Mouse (Mus musculus) C2C12 (cell line): ENCODE results near the gene Atxn1.

Experiments used
- CEBPB ChIP-seq: IDR thresholded peaks from one replicate; pipeline ENCODE4 v1.6.1; 2011; ENCODE audit warnings: low read depth, mild to moderate bottlenecking, control low read depth, moderate library complexity
- CTCF ChIP-seq: IDR thresholded peaks from one replicate; pipeline ENCODE4 v1.5.1; 2011; ENCODE audit not compliant: control insufficient read depth, insufficient read depth, insufficient read length
- FOSL1 ChIP-seq: IDR thresholded peaks from one replicate; pipeline ENCODE4 v1.8.0; 2011; ENCODE audit warnings: mild to moderate bottlenecking, low read length; ENCODE audit not compliant: poor library complexity, insufficient read depth, severe bottlenecking
- MAX ChIP-seq: IDR thresholded peaks from one replicate; pipeline ENCODE4 v1.6.1; 2011; ENCODE audit warnings: mild to moderate bottlenecking, control low read depth
- MYOD1 ChIP-seq: IDR thresholded peaks from one replicate; pipeline ENCODE4 v1.6.1; 2011; ENCODE audit warnings: low read depth; ENCODE audit not compliant: control insufficient read depth, insufficient read length
- MYOG ChIP-seq: IDR thresholded peaks from one replicate; pipeline ENCODE4 v1.6.1; 2011; ENCODE audit not compliant: control insufficient read depth, insufficient read length; ENCODE audit errors: extremely low read depth
- USF1 ChIP-seq: IDR thresholded peaks from one replicate; pipeline ENCODE4 v1.6.1; 2011; ENCODE audit warnings: low read depth, mild to moderate bottlenecking, control low read depth, moderate library complexity

DNA sequence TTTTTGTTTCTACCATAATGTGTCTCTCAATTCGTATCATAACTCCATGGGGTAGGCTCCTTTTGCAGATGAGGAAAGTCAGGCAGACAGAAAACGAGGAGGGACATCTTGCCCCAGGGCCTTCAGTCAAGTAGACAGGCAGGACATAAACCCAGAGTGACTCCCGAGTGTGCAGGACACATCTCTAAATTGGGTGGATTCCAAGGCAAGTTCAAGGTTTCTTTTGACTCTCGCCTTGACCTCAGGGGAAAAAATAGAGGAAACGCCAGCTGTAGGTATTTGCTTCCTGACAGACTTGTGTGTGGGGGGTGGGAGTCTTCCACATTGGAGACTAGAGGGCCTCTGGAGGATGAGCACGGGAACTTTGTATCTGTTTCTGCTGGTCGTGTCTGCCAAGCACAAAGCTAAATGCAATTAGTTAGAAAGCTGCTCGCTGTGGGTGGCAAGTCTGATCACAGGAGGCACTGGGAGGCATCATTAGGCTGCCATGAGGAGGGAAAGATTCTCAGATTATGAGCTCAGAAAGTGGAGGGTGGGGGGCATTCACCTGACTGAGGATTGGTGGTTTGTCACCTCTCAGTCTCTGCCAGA is 449.9 kb downstream of the Atxn1 start:
- TF ChIP-seq CTCF (no peak), USF1 (no peak), CEBPB (no peak), MYOD1 (no peak), FOSL1 (no peak), MAX (no peak), MYOG (no peak)
